Mouse (Mus musculus) adrenal gland (tissue): Measurements from ENCODE around the gene Nrgn.

Source experiments
- intact Hi-C: fragments of 180-260 bp; cut with DNase I; formaldehyde crosslinking; loops from one replicate; pipeline ENCODE4 v1.15.1; 2025

Gene Nrgn

GRCm38 (mm10) chr9:37554838-37555748 is 2.4 kb upstream of the Nrgn start, which contains the start of gene Siae:
Siae (plus strand) TSS chr9:37555698.
- intact Hi-C loops, result no loop called here

GRCm38 (mm10) chr9:37554279-37554678 is 1.6 kb upstream of the Nrgn start:
- intact Hi-C loops, result no loop called here

- intact Hi-C loops, result no loop called here
These were observed 763 bp downstream of the Nrgn start for GRCm38 (mm10) chr9:37551751-37552531.

DNA sequence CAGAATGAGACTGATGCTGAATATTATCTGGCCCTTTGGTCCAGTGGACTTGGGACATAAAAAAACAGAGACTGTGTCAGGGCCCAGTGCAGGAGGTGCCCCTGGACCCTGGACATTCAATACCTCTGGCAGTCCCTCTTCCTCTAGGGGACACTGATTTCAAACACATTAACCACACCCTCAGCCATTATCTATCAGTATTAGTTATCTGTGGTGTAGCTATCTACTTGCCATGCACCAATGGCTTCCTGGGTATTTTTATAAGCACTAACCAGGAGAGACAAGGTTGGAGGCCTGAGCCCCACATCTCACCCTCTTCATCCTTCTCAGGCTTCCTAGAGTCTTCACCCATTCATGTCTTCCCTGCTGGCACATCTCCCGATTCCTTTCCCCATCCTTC is 2.3 kb downstream of the Nrgn start:
- intact Hi-C loops, result no loop called here

- intact Hi-C loops, result loop anchor here (2.0 to 10.0 kb wide), 2 partner anchors 70 to 112 kb away; partner anchors contain the start of gene Robo3
These were observed 5.8 kb downstream of the Nrgn start for GRCm38 (mm10) chr9:37546889-37547288.

DNA sequence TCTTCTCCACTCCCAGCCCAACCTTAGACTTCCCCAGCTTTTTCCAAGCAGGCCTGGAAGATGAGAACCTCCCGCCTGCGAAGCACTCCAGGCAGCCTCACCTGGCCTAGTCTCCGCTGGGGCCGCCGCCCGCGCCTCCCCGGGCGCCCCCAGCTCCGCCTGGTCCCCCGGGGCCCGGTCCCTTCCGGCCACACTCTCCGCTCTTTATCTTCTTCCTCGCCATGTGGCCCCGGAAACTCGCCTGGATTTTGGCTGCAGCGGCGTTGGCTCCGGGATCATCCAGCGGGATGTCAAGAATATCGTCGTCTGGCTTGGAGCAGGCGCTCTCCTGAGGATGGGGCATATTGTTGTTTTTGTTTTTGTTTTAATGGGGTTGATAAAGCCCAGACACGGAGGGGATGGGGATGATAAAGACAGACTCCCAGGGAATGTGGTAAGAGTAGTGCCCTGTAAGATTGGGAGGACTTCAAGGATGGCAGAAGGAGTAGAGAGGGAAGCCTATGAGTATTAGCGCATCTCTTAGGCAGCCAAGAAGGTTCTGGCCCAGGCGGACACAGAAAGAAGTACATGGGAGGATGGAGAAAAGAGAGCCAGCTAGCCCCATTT is 6.8 kb downstream of the Nrgn start:
- intact Hi-C loops, result loop anchor here (2.0 to 10.0 kb wide), 3 partner anchors 71 to 111 kb away; partner anchors contain the start of gene Robo3

DNA sequence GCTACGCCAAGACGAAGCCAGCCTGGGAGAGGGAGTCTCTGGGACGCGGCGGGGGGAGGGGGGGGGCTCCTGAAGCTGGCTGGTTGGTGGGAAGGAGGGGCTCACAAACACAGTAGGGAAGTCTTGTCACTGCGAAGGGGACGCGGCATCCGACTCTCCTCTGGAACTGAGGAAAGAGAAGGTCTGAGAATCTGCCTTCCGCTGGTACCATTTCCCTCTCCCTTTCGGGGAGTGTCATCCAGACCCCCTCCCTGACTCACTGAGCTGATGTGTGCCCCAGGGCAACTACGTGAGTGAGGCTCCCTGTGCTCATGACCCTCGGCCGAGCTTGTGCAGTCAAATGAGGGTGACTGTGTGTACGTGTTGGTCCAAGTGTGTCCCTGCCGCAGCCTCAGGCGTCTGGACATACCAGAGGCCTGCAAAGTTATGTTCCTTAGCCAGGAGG is 7.5 kb downstream of the Nrgn start:
- intact Hi-C loops, result loop anchor here (2.0 to 10.0 kb wide), 2 partner anchors 82 to 110 kb away; partner anchors contain the start of gene Robo3

GRCm38 (mm10) chr9:37544447-37545165 is 8.1 kb downstream of the Nrgn start:
- intact Hi-C loops, result loop anchor here (2.0 to 10.0 kb wide), 2 partner anchors 82 to 110 kb away; partner anchors contain the start of gene Robo3

DNA sequence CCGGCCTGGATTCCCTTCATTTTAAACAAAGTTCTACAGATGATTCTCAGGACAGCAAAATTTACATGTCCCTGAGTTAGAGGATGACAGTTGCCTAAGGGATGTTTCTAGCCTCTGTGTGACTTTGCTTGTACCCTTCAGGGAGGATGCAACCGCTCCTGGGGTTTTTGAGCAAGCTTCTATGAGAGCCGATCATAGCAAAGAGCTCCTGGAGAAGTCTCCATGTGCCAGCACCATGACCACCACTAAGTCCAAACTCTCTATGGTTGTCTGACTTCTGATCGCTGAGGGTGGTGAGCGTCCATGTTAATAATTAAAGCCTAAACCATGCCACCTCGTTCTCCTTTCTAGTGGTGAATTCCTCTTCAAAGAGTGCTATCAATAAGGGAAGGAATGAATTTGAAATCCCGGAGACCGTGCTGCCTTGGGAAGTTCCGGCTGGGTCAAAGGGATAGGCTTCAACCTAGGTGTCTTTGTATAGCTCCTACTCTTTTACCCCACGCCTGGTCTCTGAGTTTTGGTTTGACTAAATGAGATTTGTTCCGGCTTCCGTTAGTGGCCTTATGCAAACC is 8.7 kb downstream of the Nrgn start:
- intact Hi-C loops, result loop anchor here (2.0 to 10.0 kb wide), 2 partner anchors 81 to 109 kb away; partner anchors contain the start of gene Robo3

GRCm38 (mm10) chr9:37541851-37542642 is 10.7 kb downstream of the Nrgn start:
- intact Hi-C loops, result loop anchor here (10.0 kb wide), 1 partner anchor 107 kb away; the partner anchor contains the start of gene Robo3

GRCm38 (mm10) chr9:37540701-37541575 is 11.8 kb downstream of the Nrgn start:
- intact Hi-C loops, result loop anchor here (10.0 kb wide), 1 partner anchor 106 kb away; the partner anchor contains the start of gene Robo3

DNA sequence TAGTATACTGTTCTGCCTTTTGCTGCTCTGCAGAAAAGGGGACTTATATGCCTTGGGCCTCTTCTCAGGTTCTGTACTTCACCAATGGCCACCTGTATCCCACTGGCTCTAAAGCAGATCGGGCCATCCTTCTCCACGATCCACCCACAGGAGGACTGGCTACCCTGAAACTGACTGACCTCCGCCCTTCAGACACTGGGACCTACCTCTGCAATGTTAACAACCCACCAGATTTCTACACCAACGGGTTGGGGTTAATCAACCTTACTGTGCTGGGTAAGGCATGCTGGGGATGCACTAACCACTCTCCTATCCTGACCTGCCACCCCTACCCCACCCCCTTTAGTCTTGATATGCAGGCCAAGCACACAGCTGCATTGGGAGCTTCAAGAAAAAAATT is 12.5 kb downstream of the Nrgn start:
- intact Hi-C loops, result loop anchor here (10.0 kb wide), 1 partner anchor 105 kb away; the partner anchor contains the start of gene Robo3

- intact Hi-C loops, result loop anchor here (10.0 kb wide), 1 partner anchor 105 kb away; the partner anchor contains the start of gene Robo3
These were observed 13.3 kb downstream of the Nrgn start, which contains the start of gene Vsig2 for GRCm38 (mm10) chr9:37539170-37540025. Vsig2 (plus strand) TSS chr9:37539255.

DNA sequence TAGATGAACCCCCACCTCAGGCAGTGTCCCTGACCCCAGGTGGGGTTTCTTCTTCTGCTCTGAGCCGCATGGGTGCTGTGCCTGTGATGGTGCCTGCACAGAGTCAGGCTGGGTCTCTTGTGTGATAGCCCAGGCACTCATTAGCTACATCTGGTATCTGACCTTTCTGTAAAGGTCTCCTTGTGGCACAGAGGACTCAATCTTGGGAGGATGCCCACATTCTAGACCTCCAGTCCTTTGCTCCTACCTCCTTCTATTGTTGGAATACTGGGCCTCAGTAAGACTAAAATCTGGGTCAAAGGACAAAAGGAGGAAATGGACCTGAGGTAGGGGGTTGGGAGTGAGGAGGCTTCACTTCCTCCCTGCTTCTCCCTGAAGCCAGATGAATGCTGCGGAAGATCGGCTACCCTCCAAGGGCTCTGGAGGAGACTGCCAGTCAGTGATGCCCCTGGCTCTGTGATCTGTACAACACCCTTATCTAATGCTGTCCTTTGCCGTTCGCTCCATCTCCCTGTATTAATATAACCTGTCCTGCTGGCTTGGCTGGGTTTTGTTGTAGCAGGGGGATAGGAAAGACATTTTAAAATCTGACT is 14.9 kb downstream of the Nrgn start:
- intact Hi-C loops, result no loop called here

DNA sequence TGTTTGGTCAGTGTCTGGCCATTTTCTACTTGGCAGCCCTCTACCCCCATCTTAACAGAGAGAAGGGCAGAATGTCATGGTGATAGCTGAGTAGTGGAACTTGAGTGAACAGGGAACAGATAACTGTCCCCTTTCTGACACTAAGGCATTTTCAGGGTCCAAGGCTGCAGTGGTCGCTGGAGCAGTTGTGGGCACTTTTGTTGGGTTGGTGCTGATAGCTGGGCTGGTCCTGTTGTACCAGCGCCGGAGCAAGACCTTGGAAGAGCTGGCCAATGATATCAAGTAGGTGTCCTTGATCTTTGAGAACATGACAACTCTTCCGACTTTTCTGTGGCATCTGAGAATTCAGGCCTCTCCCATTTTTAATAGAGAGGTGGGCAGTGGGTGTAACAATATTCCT is 15.9 kb downstream of the Nrgn start:
- intact Hi-C loops, result no loop called here

- intact Hi-C loops, result no loop called here
These were observed 21.6 kb downstream of the Nrgn start for GRCm38 (mm10) chr9:37530888-37531705.
